Mouse (Mus musculus) urinary bladder, adult 18-20 months (tissue): ENCODE results near the gene Sebox.
"Not testable (repeated sequence)": the region's sequence is repeated elsewhere in the genome, so short reads cannot be mapped to it uniquely, and the experiment has no call there.

Source experiments
- DNase-seq, 2 experiments: peaks; one replicate each; pipeline ENCODE4 v3.0.0; 2022; ENCODE audit warnings: low spot score in 2 of 2, mixed read lengths in 2 of 2

Gene Sebox

GRCm38 (mm10) chr11:78497544-78498522 lies 5.4 kb upstream of the Sebox start, which contains the start of gene Sarm1:
Gene Sarm1, minus strand, starts transcription at chr11:78497754.
- peak; percentile 84 to 86 for DNase-seq

- DNase-seq = no peak
These were observed 4.2 kb upstream of the Sebox start, which contains the start of gene Vtn for GRCm38 (mm10) chr11:78499004-78499403. Gene Vtn, plus strand, starts transcription at chr11:78499091.

GRCm38 (mm10) chr11:78499543-78499942 lies 3.7 kb upstream of the Sebox start:
- no peak for DNase-seq

- no peak for DNase-seq
These were observed 2.5 kb upstream of the Sebox start for GRCm38 (mm10) chr11:78500623-78501202.

GRCm38 (mm10) chr11:78501529-78501928 lies 1.7 kb upstream of the Sebox start:
- DNase-seq = no peak

- DNase-seq = no peak
These were observed 2.2 kb downstream of the Sebox start for GRCm38 (mm10) chr11:78505430-78505829.

GRCm38 (mm10) chr11:78509148-78509547 lies 5.9 kb downstream of the Sebox start:
- DNase-seq = no peak

- peak; percentile 72 to 82 for DNase-seq
These were observed 9.0 kb downstream of the Sebox start, which contains the start of the genes Tmem199 and Poldip2 for GRCm38 (mm10) chr11:78512025-78512957. Gene Tmem199, minus strand, starts transcription at chr11:78512172. Gene Poldip2, plus strand, starts transcription at chr11:78512193.

- no peak for DNase-seq
These were observed 10.0 kb downstream of the Sebox start for GRCm38 (mm10) chr11:78513106-78513790.

GRCm38 (mm10) chr11:78515549-78516325 lies 12.5 kb downstream of the Sebox start:
- DNase-seq = no peak

- no peak for DNase-seq
These were observed 15.7 kb downstream of the Sebox start for GRCm38 (mm10) chr11:78518931-78519330.

GRCm38 (mm10) chr11:78521880-78522279 lies 18.6 kb downstream of the Sebox start:
- no peak for DNase-seq

- no peak for DNase-seq
These were observed 19.3 kb downstream of the Sebox start for GRCm38 (mm10) chr11:78522481-78522997.

GRCm38 (mm10) chr11:78523241-78523955 lies 20.2 kb downstream of the Sebox start:
- no peak for DNase-seq

GRCm38 (mm10) chr11:78524838-78525237 lies 21.6 kb downstream of the Sebox start:
- DNase-seq = no peak

- no peak for DNase-seq
These were observed 25.5 kb downstream of the Sebox start for GRCm38 (mm10) chr11:78528714-78529113.

GRCm38 (mm10) chr11:78530001-78530400 lies 26.8 kb downstream of the Sebox start:
- DNase-seq = no peak

- DNase-seq = no peak
These were observed 27.8 kb downstream of the Sebox start for GRCm38 (mm10) chr11:78531046-78531445.

- not testable (repeated sequence) for DNase-seq
These were observed 28.3 kb downstream of the Sebox start for GRCm38 (mm10) chr11:78531515-78531914.
